Mouse (Mus musculus) ES-E14 (cell line): ENCODE data around the gene Snx4. TPM values are rescaled to one million over a fixed set of nuclear protein-coding genes. Genes with fewer than 3 reads are reported as not detected.
"Not testable (repeated sequence)": the region's sequence is repeated elsewhere in the genome, so short reads cannot be mapped to it uniquely, and the experiment has no call there.

Experiments used
- DNase-seq: peaks from one replicate; pipeline ENCODE4 v3.0.0-alpha.2; 2013; ENCODE audit warnings: low read depth, low spot score
- H3K27ac ChIP-seq: 2 replicates; pipeline ENCODE4 v1.5.1; 2012; ENCODE audit warnings: low read depth, mild to moderate bottlenecking, low read length, moderate library complexity, mixed read lengths; ENCODE audit not compliant: poor library complexity, insufficient read depth, severe bottlenecking
- H3K36me3 ChIP-seq: 2 replicates; pipeline ENCODE4 v1.6.1; 2012; ENCODE audit warnings: mild to moderate bottlenecking, low read length, moderate library complexity, mixed read lengths; ENCODE audit not compliant: control insufficient read depth, poor library complexity, insufficient read depth, severe bottlenecking
- H3K4me1 ChIP-seq, 2 experiments: fragments of 150-350 bp in 1 of 2; sonication (generic) in 1 of 2; 2 replicates each; pipeline ENCODE4 v1.6.1; 2012; ENCODE audit warnings: low read length in 2 of 2, mild to moderate bottlenecking in 1 of 2, mixed read lengths in 1 of 2; ENCODE audit not compliant: control insufficient read depth in 2 of 2, insufficient read depth in 2 of 2, poor library complexity in 1 of 2
- H3K4me3 ChIP-seq, 2 experiments: fragments of 150-350 bp in 1 of 2; sonication (generic) in 1 of 2; 2 replicates each; pipeline ENCODE4 v1.5.1; 2012; ENCODE audit warnings: low read length in 2 of 2, low read depth in 1 of 2, mild to moderate bottlenecking in 1 of 2, mixed read lengths in 1 of 2; ENCODE audit not compliant: insufficient read depth in 1 of 2, poor library complexity in 1 of 2, severe bottlenecking in 1 of 2
- H3K9ac ChIP-seq: 2 replicates; pipeline ENCODE4 v1.6.1; 2012; ENCODE audit warnings: low read depth, mild to moderate bottlenecking, low read length, mixed read lengths; ENCODE audit not compliant: poor library complexity, insufficient read depth, severe bottlenecking
- H3K9me3 ChIP-seq: fragments of 150-350 bp; sonication (generic); 2 replicates; pipeline ENCODE4 v1.6.1; 2012; ENCODE audit warnings: low read depth, mild to moderate bottlenecking, low read length; ENCODE audit not compliant: control insufficient read depth, insufficient read depth
- CHD2 ChIP-seq: IDR thresholded peaks from 2 replicates; pipeline ENCODE4 v1.6.1; 2014; ENCODE audit warnings: mild to moderate bottlenecking, low read depth, low read length, inconsistent platforms
- HCFC1 ChIP-seq: IDR thresholded peaks from 2 replicates; pipeline ENCODE4 v1.6.1; 2012; ENCODE audit warnings: low read length, inconsistent platforms, borderline replicate concordance; ENCODE audit not compliant: insufficient read depth
- MAFK ChIP-seq: IDR thresholded peaks from 2 replicates; pipeline ENCODE4 v1.6.1; 2014; ENCODE audit warnings: mild to moderate bottlenecking, low read depth, low read length, inconsistent platforms; ENCODE audit not compliant: insufficient read depth
- ZC3H11A ChIP-seq: IDR thresholded peaks from 2 replicates; pipeline ENCODE4 v1.6.1; 2012; ENCODE audit warnings: low read depth, mild to moderate bottlenecking, inconsistent platforms, low read length, borderline replicate concordance
- ZNF384 ChIP-seq: IDR thresholded peaks from 2 replicates; pipeline ENCODE4 v1.6.1; 2012; ENCODE audit warnings: low read depth, low read length, inconsistent platforms
- in situ Hi-C, 2 experiments: fragments of 600-800 bp; cut with MboI; formaldehyde crosslinking; loops; one replicate each; pipeline ENCODE4 v1.15.1; 2025; ENCODE audit warnings: low sequenced_read_pairs in 2 of 2, inconsistent platforms in 1 of 2; ENCODE audit not compliant: unreplicated experiment in 2 of 2
- total RNA-seq: library from RNA; depleted of rRNA; stranded (reverse); fragments of 300-350 nt; gene quantifications from 2 replicates; pipeline ENCODE4 v1.2.3, GENCODE M21; 2012; rRNA removed

Snx4 gene
- 43.1 and 54.9 TPM in 2 replicates for total RNA-seq

DNA sequence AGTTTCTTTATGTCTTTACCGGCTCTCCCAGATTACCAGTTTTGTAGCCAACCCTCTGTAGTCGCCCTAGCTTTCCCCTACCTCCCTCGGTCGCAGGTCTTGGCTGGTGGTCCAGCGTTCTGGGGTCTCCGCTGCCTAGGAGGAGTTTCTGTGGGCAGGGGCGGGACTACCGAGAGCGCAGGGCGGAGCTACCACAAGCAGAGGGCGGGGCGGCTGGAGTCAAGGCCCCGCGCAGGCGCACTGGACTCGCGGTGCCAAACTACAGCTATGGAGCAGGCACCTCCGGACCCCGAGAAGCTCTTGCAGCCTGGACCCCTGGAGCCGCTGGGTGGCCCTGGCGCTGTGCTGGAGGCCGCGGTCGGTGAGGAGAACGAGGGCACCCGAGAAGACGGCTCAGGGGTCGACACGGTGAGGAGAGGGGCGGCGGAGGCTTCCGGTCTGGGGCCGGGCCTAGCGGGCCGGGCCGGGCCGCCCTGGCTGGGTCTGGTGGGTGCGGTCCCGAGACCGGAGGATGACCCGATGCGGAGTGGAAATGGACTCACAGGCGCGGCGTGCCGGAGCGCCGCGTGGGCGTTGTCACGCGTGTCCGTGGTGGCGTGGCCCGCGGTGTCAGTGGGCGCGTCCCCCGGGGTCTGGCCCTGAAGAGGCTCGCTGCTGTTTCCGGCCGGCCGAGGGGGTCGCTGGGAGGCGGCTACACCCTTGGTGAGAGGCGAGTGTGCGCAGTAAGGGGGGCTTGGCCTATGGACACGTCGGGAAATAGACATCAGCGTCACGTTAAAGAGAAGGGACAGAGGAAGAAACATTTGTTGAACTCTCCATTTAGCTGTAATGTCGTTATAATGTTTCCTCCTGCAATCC, at the start of gene Snx4:
TSS of gene Snx4 (plus strand) at position 249 of the 858 bp plus-strand sequence.
- peak within 1 kb of the TSS; percentile 91 to 96 for H3K4me3 ChIP-seq
- peak; percentile 85 for DNase-seq
- TF ChIP-seq ZC3H11A (no peak), MAFK (no peak), HCFC1 (peak; percentile 56; the same call in 1 of the 2 replicates), ZNF384 (no peak)
- in situ Hi-C loops = no loop called here
- H3K9me3 ChIP-seq = no peaks in the 10 kb centered on the region
- peak within 1 kb of the TSS; percentile 88 for H3K9ac ChIP-seq
- peak within 1 kb of the TSS; percentile 31 for H3K27ac ChIP-seq
- H3K36me3 ChIP-seq = peaks cover 3% of the 10 kb centered on the region; the same call in 1 of the 2 replicates
- peaks cover 0 to 6% of the 10 kb centered on the region in 2 experiments; a peak in 1 of 4 replicates for H3K4me1 ChIP-seq

DNA sequence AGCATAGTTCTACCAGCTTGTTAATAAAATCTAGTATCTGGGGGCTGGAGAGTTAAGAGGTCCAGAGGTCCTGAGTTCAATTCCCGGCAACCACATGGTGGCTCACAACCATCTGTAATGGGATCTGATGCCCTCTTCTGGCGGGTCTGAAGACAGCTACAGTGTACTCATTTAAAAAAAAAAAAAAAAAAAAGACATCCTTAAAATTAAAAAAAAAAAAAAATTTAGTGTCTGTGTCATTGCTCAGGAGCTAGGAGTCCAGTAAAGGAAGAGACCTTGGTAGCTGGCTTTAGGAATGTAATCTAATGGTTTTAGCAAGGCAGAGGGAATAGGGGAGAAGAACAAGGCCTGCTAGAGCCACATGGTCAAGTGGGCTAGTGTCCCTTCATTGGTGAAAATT, 40.4 kb upstream of the Snx4 start:
- Histone ChIP-seq H3K9ac (no peak overlapping the region), H3K27ac (no peak overlapping the region), H3K36me3 (peaks cover 5% of the 10 kb centered on the region), H3K4me1 (no peaks in the 10 kb centered on the region), H3K4me3 (no peak overlapping the region), H3K9me3 (no peaks in the 10 kb centered on the region)
- TF ChIP-seq CHD2 = no peak
- TF ChIP-seq ZNF384 = peak; percentile 90
- no peak for DNase-seq
- in situ Hi-C loops = no loop called here

DNA sequence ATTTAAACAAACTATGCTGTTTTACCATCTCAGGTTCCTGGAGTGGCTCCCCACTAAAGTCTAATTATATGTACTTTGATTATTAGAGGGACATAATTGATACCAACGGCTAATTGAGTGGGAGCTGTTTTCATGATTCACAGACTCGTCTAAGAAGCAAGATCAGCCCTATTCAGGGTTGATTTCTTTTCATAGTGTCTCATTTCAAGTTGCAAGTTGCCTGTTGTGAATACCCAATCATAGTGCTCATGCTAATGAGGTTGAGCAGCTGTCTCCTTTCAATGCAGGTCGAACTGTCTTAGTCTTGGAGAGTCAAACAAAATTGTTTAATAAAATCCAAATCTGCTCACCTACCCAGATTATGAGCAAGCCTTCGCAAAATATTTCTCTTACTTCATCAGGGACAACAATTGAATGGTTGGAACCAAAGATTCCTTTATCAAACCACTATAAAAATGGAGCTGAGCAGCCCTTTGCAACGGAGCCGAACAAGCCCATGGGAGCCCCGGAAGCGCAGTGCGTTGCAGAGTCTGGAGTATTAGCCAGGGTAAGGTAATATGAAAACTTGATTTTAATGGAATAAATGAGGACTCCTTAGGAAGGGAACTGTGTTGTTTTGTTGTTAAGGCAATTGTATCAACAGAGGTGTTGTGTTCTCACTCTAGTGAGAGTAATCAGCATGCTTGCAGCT, 34.8 kb upstream of the Snx4 start:
- Histone ChIP-seq H3K36me3 (no peaks in the 10 kb centered on the region), H3K4me3 (no peak overlapping the region), H3K9me3 (no peaks in the 10 kb centered on the region), H3K4me1 (no peaks in the 10 kb centered on the region), H3K27ac (no peak overlapping the region), H3K9ac (no peak overlapping the region)
- DNase-seq = no peak
- in situ Hi-C loops = no loop called here
- no peak for TF ChIP-seq CHD2
- no peak for TF ChIP-seq MAFK
- no peak for TF ChIP-seq HCFC1
- TF ChIP-seq ZNF384 = no peak
- TF ChIP-seq ZC3H11A = no peak

GRCm38 (mm10) chr16:33217553-33218085, 33.6 kb upstream of the Snx4 start:
- H3K4me3 ChIP-seq, H3K9ac ChIP-seq, DNase-seq, H3K27ac ChIP-seq, H3K36me3 ChIP-seq, in situ Hi-C loops, H3K4me1 ChIP-seq, H3K9me3 ChIP-seq: not testable (repeated sequence)
